Mouse (Mus musculus) embryonic facial prominence, embryonic 12.5 days (tissue): ENCODE results near the gene Lrrc10. TPM values are rescaled to one million over a fixed set of nuclear protein-coding genes. Genes with fewer than 3 reads are reported as not detected.

ENCODE experiments used
- ATAC-seq: fragments of 200-750 bp; cut with Nextera tagmentation; 2 replicates; pipeline ENCODE4 v1.8.0; 2017; ENCODE audit not compliant: insufficient number of reproducible peaks, insufficient read depth, low FRiP score, low TSS enrichment
- H3K27ac ChIP-seq: fragments of 300-500 bp; sonication (generic); 2 replicates; pipeline ENCODE4 v1.5.1; 2016; ENCODE audit warnings: mild to moderate bottlenecking
- H3K27me3 ChIP-seq: fragments of 300-500 bp; sonication (generic); 2 replicates; pipeline ENCODE4 v1.6.1; 2016; ENCODE audit warnings: mild to moderate bottlenecking, moderate library complexity
- H3K36me3 ChIP-seq: fragments of 300-500 bp; sonication (generic); 2 replicates; pipeline ENCODE4 v1.6.1; 2016; ENCODE audit warnings: mild to moderate bottlenecking
- H3K4me1 ChIP-seq: fragments of 300-500 bp; sonication (generic); 2 replicates; pipeline ENCODE4 v1.6.1; 2016
- H3K4me2 ChIP-seq: fragments of 300-500 bp; sonication (generic); replicated peaks from 2 replicates; pipeline ENCODE4 v1.6.1; 2016; ENCODE audit warnings: mild to moderate bottlenecking, moderate library complexity
- H3K4me3 ChIP-seq: fragments of 300-500 bp; sonication (generic); 2 replicates; pipeline ENCODE4 v1.5.1; 2016; ENCODE audit warnings: mild to moderate bottlenecking
- H3K9ac ChIP-seq: fragments of 300-500 bp; sonication (generic); 2 replicates; pipeline ENCODE4 v1.6.1; 2016; ENCODE audit warnings: mild to moderate bottlenecking, moderate library complexity
- H3K9me3 ChIP-seq: fragments of 300-500 bp; sonication (generic); 2 replicates; pipeline ENCODE4 v1.6.1; 2016; ENCODE audit warnings: mild to moderate bottlenecking, moderate library complexity
- WGBS: fragments of 180-500 bp; shearing (Covaris S2); methylation state at CpG from one replicate; pipeline ENCODE4 v1.1.7; 2016; 5-methylcytosine and 5-hydroxymethylcytosine counted together
- polyA plus RNA-seq: library from polyadenylated mRNA; unstranded; fragments of >200 nt; fragmentation: Nextera tagmentation; extraction: Ambion mirVana; gene quantifications from 2 replicates; pipeline ENCODE4 v1.2.1, GENCODE M21; 2016

The Lrrc10 gene
- polyA plus RNA-seq, 1 experiment from 2014 or later, result not detected

DNA sequence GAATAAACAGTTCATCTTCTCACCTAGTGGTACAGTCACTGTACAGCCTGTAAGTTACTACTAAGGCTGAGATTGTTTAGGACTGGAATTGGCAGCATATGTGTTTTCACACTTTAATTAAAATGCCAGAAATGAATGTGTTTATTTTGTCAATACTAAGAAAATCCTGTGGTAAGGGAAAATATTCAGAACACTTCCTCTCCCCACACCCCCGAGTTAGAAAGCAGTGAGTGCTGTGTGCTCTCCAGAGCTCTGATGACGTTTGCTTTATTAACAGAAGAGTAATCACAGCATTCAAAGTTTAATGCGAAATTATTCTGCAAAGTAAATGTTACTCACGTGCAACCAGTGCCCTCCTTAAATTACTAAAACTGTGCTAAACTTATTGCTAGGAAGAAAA lies 44.5 kb downstream of the Lrrc10 start:
- peaks cover 14% of the 10 kb centered on the region; the same call in 1 of the 2 replicates for H3K36me3 ChIP-seq
- no peaks in the 10 kb centered on the region for H3K9me3 ChIP-seq
- no peaks in the 10 kb centered on the region for H3K27me3 ChIP-seq
- WGBS, result 69% methylated on average over 4 of the region's 4 CpGs
- no peak overlapping the region for H3K27ac ChIP-seq
- no peak overlapping the region for H3K4me2 ChIP-seq
- no peak overlapping the region for H3K9ac ChIP-seq
- no peak overlapping the region for H3K4me3 ChIP-seq
- ATAC-seq, result no peak
- H3K4me1 ChIP-seq, result no peaks in the 10 kb centered on the region

DNA sequence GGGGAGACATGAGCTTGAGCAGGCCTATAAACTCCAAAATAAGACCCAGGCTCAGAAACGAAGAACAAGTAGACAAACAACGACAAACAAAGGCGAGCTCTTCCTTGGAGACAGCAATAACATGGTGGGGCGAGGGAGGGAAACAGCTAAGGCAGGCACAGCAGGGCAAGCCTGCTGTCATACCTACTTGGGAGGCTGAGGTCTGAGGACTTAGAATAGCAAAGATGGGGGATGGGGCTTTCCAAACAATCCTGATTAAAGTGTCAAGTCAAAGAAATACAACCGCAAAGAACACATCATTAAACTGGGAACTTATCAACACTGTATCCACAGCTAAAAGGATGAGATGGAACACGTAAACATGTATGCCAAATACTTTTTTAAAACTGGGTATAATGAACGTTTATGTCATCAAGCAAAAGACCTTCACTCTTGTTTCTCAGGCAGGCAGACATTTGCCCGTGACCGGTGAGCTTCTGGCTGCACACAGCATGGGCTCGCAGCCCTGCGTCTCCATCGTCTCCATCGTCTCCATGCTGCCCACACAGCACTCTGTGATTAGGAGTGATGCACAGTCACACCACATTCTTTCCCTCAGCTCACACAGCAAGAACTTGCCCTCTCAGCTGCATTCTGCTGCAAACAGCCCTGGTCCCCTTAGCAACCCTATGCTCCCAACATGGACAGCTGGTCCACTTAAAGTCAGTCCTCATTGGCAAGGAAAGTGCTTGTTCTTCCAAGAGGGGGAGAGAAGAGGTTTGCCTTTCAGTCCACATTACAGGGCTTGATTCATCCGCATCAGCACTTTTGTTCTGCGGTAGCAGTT lies 49.6 kb downstream of the Lrrc10 start:
- H3K27ac ChIP-seq, result no peak overlapping the region
- ATAC-seq, result no peak; the same call in 1 of the 2 replicates
- no peaks in the 10 kb centered on the region for H3K27me3 ChIP-seq
- no peak overlapping the region for H3K4me3 ChIP-seq
- WGBS, result 68% methylated on average over 15 of the region's 15 CpGs
- no peak overlapping the region for H3K9ac ChIP-seq
- H3K4me2 ChIP-seq, result no peak overlapping the region
- 0 out of 2 replicates have a peak, but pooled peaks cover 4% of the 10 kb centered on the region for H3K36me3 ChIP-seq
- no peaks in the 10 kb centered on the region for H3K9me3 ChIP-seq
- peaks cover 2% of the 10 kb centered on the region; the same call in 1 of the 2 replicates for H3K4me1 ChIP-seq

DNA sequence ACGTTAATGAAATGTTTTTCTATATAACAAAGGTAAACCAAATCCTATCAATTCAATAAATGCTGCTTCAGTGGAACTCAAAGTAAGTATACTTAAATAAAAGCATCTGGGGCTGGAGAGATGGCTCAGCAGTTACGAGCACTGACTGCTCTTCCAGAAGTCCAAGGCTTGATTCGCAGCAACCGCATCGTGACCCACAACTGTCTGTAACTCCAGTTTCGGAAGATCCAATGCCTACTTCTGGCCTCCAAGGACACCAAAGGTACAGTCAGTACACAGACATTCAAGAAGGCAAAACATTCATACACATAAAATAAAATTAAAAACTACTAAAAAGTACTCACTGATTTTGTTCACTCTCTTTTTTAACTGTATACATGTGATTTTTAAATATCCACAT lies 51.0 kb downstream of the Lrrc10 start:
- Histone ChIP-seq H3K36me3 (0 out of 2 replicates have a peak, but pooled peaks cover 4% of the 10 kb centered on the region), H3K4me1 (peaks cover 2% of the 10 kb centered on the region; the same call in 1 of the 2 replicates), H3K4me3 (no peak overlapping the region), H3K9ac (no peak overlapping the region), H3K27ac (no peak overlapping the region), H3K27me3 (no peaks in the 10 kb centered on the region), H3K4me2 (no peak overlapping the region), H3K9me3 (no peaks in the 10 kb centered on the region)
- 90% methylated on average over 6 of the region's 6 CpGs for WGBS
- ATAC-seq, result no peak

Other genes with a start within 250 kb of the Lrrc10 start
- gene Myrfl, start 148.4 kb upstream of the Lrrc10 start, polyA plus RNA-seq, result 0.18 TPM in 2 replicates
- 36.8 TPM in 2 replicates for gene Rab3ip, start 94.6 kb upstream of the Lrrc10 start, polyA plus RNA-seq
- gene Gm10271, start 72.7 kb upstream of the Lrrc10 start, polyA plus RNA-seq, result not detected in 2 replicates
- 0.56 and 0.59 TPM in 2 replicates for gene Best3, start 59.0 kb upstream of the Lrrc10 start, polyA plus RNA-seq
- 251 and 257 TPM in 2 replicates for gene Cct2, start 18.5 kb downstream of the Lrrc10 start, polyA plus RNA-seq
- gene Frs2, start 103.2 kb downstream of the Lrrc10 start, polyA plus RNA-seq, result 22.8 and 24.4 TPM in 2 replicates
- gene Yeats4, start 179.2 kb downstream of the Lrrc10 start, polyA plus RNA-seq, result 95.8 and 96.7 TPM in 2 replicates
- gene 9530003J23Rik, start 193.4 kb downstream of the Lrrc10 start, polyA plus RNA-seq, result not detected in 2 replicates
- 19.5 and 19.6 TPM in 2 replicates for gene Lyz2, start 237.0 kb downstream of the Lrrc10 start, polyA plus RNA-seq
- gene Lyz1, start 247.5 kb downstream of the Lrrc10 start, polyA plus RNA-seq, result not detected in 2 replicates